Mouse (Mus musculus): Measurements from ENCODE around the gene Zfp212. TPM values are rescaled to one million over a fixed set of nuclear protein-coding genes. Genes with fewer than 3 reads are reported as not detected.

The Zfp212 gene
- polyA plus RNA-seq, 1 experiment from 2014 or later: 7.6 TPM

DNA sequence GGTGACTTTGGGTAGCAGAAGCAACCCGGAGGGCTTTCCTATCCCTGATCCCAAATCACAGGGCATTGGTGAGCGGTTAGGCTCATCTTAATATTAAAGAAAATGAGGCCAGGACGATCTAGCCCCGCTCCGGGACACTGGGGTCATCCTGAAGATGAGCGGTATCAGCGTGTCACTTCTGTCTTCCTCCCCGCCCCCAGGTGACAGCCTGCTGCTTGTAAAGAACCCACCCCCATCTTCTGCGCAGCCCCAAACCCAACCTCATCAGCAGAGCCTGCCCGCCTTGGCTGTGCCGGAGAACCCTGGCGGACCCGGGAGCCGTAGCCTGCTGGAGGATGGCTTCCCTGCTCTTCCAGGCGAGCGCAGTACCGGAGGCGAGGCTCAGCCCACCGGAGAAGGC is 15.9 kb upstream of the Zfp212 start:
- H3K27ac ChIP-seq: no peak overlapping the region
- peaks cover 79% of the 10 kb centered on the region for H3K36me3 ChIP-seq
- peaks cover 6% of the 10 kb centered on the region; the same call in 1 of the 2 replicates for H3K9me3 ChIP-seq (replicated peaks)
- no peaks in the 10 kb centered on the region for H3K4me1 ChIP-seq
- H3K4me2 ChIP-seq: no peak overlapping the region
- no peaks in the 10 kb centered on the region for H3K27me3 ChIP-seq (replicated peaks)
- ATAC-seq: no peak
- WGBS (ENCODE audit: insufficient replicate concordance): 86% methylated on average over 19 of the region's 19 CpGs
- H3K9ac ChIP-seq: no peak overlapping the region
- no peak overlapping the region for H3K4me3 ChIP-seq

DNA sequence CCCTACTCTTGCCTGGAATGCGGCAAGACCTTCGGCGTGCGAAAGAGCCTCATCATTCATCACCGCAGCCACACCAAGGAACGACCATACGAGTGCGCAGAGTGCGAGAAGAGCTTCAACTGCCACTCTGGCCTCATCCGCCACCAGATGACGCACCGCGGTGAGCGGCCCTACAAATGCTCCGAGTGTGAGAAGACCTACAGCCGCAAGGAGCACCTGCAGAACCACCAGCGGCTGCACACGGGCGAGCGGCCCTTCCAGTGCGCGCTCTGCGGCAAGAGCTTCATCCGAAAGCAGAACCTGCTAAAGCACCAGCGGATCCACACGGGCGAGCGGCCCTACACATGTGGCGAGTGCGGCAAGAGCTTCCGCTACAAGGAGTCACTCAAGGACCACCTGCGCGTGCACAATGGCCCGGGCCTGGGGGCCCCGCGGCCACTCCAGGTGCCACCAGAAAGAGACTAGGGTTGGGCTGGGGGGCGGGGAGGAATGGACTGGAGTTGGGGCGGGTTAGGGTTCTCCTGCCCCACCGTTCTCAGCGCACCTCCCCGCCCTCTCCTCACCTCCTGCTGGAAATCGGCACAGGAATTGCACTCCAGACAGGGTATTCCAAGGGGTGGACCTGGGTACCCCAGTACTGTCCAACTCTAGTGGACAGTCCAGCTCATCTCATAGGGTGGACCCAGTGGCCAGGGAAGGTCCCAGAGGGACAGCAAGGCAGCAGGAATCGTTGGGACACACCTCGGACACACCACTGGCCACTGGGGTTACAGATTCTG is 15.2 kb upstream of the Zfp212 start:
- WGBS (ENCODE audit: insufficient replicate concordance): 85% methylated on average over 44 of the region's 44 CpGs
- Histone ChIP-seq H3K9ac (no peak overlapping the region), H3K4me2 (no peak overlapping the region), H3K4me1 (no peaks in the 10 kb centered on the region), H3K27ac (no peak overlapping the region), H3K36me3 (peaks cover 72% of the 10 kb centered on the region), H3K27me3 (replicated peaks) (no peaks in the 10 kb centered on the region), H3K4me3 (no peak overlapping the region), H3K9me3 (replicated peaks) (peaks cover 6% of the 10 kb centered on the region; the same call in 1 of the 2 replicates)
- no peak for ATAC-seq

DNA sequence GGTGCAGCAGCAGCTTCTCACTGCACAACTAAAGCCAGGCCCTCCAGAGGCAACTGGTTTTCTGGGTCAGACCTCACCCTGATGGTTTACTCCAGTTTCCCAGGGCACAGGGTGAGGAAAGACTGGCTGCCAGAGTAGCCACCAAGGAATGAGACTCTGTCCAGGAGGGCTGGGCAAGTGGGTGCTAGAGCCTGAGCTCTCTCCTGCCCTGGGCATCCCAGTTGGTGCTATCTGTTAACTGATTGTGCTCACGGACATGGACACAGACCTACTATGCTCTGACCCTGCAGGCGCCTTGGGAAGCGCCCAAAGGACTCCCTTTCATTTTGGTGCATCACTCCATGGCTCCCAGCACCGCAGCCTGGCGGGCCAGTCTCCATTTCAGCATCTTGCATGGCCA is 13.9 kb upstream of the Zfp212 start:
- no peaks in the 10 kb centered on the region for H3K27me3 ChIP-seq (replicated peaks)
- no peak overlapping the region for H3K4me2 ChIP-seq
- no peak overlapping the region for H3K27ac ChIP-seq
- H3K4me1 ChIP-seq: no peaks in the 10 kb centered on the region
- H3K36me3 ChIP-seq: peaks cover 60% of the 10 kb centered on the region
- no peak overlapping the region for H3K9ac ChIP-seq
- ATAC-seq: no peak
- H3K4me3 ChIP-seq: no peak overlapping the region
- WGBS (ENCODE audit: insufficient replicate concordance): 84% methylated on average over 5 of the region's 5 CpGs
- peaks cover 6% of the 10 kb centered on the region; the same call in 1 of the 2 replicates for H3K9me3 ChIP-seq (replicated peaks)

- H3K4me2 ChIP-seq: no peak overlapping the region
- no peak overlapping the region for H3K27ac ChIP-seq
- 73% methylated on average over 1 of the region's 1 CpGs for WGBS (ENCODE audit: insufficient replicate concordance)
- no peaks in the 10 kb centered on the region for H3K27me3 ChIP-seq (replicated peaks)
- no peak overlapping the region for H3K9ac ChIP-seq
- H3K36me3 ChIP-seq: peaks cover 34% of the 10 kb centered on the region
- 0 out of 2 replicates have a peak, but pooled peaks cover 5% of the 10 kb centered on the region for H3K4me1 ChIP-seq
- no peak overlapping the region for H3K4me3 ChIP-seq
- ATAC-seq: no peak
- H3K9me3 ChIP-seq (replicated peaks): peaks cover 6% of the 10 kb centered on the region; the same call in 1 of the 2 replicates
Observed at GRCm38 (mm10) chr6:47909007-47909406, 11.3 kb upstream of the Zfp212 start.

GRCm38 (mm10) chr6:47911650-47912049 is 8.6 kb upstream of the Zfp212 start:
- Histone ChIP-seq H3K27ac (no peak overlapping the region), H3K9ac (no peak overlapping the region), H3K4me2 (no peak overlapping the region), H3K27me3 (replicated peaks) (no peaks in the 10 kb centered on the region), H3K4me3 (no peak overlapping the region), H3K36me3 (peaks cover 8% of the 10 kb centered on the region), H3K4me1 (peaks cover 18% of the 10 kb centered on the region), H3K9me3 (replicated peaks) (no peaks in the 10 kb centered on the region)
- 15% methylated on average over 1 of the region's 1 CpGs for WGBS (ENCODE audit: insufficient replicate concordance)
- no peak for ATAC-seq

DNA sequence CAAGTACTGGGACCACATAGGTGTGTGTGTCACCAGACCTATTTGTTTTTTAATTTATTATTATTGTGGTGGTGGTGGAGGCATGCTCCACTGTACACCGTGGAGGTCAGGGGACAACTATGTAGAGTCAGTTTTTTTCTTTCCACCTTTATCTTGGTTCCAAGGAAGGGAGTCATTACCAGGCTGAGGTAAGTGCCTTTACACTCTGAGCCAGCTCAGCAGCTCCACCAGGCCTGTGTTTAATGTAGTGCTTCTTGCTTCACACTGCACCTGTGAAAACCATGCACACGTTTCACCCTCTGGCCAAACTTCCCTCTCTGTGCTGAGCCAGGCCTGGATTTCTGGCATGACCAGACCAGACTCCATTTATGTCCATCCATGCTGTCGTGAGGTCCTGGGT is 7.3 kb upstream of the Zfp212 start:
- Histone ChIP-seq H3K27ac (no peak overlapping the region), H3K4me1 (peaks cover 31% of the 10 kb centered on the region), H3K9ac (no peak overlapping the region), H3K9me3 (replicated peaks) (no peaks in the 10 kb centered on the region), H3K36me3 (peaks cover under 1% of the 10 kb centered on the region; the same call in 1 of the 2 replicates), H3K27me3 (replicated peaks) (no peaks in the 10 kb centered on the region), H3K4me3 (no peak overlapping the region), H3K4me2 (no peak overlapping the region)
- no peak for ATAC-seq
- 46% methylated on average over 3 of the region's 3 CpGs for WGBS (ENCODE audit: insufficient replicate concordance)

- H3K4me3 ChIP-seq: no peak overlapping the region
- 0 out of 2 replicates have a peak overlapping the region, but pooled peaks have one; percentile 7 for H3K9ac ChIP-seq
- H3K36me3 ChIP-seq: no peaks in the 10 kb centered on the region
- H3K27ac ChIP-seq: 0 out of 2 replicates have a peak overlapping the region, but pooled peaks have one; percentile 15
- no peaks in the 10 kb centered on the region for H3K9me3 ChIP-seq (replicated peaks)
- H3K4me2 ChIP-seq: no peak overlapping the region
- WGBS (ENCODE audit: insufficient replicate concordance): 54% methylated on average over 5 of the region's 5 CpGs
- no peak for ATAC-seq
- H3K27me3 ChIP-seq (replicated peaks): no peaks in the 10 kb centered on the region
- H3K4me1 ChIP-seq: peaks cover 58% of the 10 kb centered on the region
Observed at GRCm38 (mm10) chr6:47917051-47917450, 3.2 kb upstream of the Zfp212 start.

DNA sequence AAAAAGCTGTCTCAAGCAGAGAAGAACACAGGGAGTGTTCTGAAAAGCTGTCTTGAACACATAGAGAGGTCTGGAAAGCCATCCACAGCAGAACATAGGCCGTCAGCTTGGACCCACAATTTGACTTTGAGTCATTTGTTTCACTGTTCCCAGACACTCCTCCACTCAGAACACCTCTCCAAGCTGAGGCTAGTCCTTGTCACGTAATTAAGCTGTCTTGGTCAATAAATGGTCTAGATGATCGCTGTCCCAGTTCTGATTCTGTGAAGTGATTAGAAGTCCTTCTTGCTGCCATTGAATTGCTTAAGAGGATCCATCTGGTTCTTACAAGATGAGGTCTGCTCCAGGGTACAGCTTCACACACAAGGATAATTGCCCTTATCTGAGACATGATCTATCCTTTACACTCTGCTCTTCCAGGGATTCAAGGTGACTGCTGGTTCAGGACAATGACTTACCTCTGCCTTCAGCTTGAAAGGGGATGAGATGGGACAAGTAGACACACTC is 1.5 kb upstream of the Zfp212 start:
- 79% methylated on average over 3 of the region's 3 CpGs for WGBS (ENCODE audit: insufficient replicate concordance)
- no peak overlapping the region; the same call in 1 of the 2 replicates for H3K27ac ChIP-seq
- no peak for ATAC-seq

DNA sequence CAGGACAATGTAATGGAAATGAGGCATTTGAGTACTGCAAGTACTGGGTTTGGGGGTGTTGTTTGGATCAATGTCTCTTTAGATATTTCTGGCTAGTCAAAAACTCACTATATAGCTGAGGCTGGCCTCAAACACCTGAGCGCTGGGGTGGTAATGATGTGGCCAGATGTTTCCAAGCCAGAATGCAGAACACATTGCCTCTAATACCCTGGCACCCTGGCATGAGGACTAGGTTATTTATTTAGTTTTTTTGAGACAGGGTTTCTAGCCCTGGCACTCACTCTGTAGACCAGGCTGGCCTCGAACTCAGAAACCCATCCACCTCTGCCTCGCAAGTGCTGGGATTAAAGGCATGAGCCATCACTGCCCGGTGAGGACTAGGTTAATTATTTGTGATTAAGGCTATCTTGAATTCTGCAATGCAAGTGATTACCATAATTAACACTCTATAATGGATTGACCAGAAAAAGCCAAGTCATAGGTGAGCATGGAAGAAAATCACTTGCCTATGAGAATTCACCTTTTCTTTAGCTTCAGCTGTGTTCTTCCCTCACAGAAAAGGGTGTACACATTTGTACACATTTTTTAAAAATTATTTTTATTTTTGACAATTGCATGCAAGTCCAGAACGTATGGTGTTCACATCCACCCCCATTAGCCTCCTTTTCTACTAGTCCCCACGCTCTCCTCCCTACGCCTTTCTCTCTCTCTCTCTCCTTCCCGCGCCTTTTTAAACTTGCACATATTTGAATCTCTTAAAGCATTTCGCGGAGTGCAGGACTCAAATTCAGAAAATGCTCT is 430 bp upstream of the Zfp212 start:
- Histone ChIP-seq H3K9me3 (replicated peaks) (no peaks in the 10 kb centered on the region), H3K4me3 (peak overlapping the region; percentile 90), H3K4me1 (peaks cover 61% of the 10 kb centered on the region), H3K27me3 (replicated peaks) (no peaks in the 10 kb centered on the region), H3K4me2 (peak overlapping the region; percentile 81), H3K27ac (peak overlapping the region; percentile 97), H3K36me3 (peaks cover 5% of the 10 kb centered on the region), H3K9ac (peak overlapping the region; percentile 90)
- WGBS (ENCODE audit: insufficient replicate concordance): 29% methylated on average over 11 of the region's 11 CpGs
- peak; percentile 13 for ATAC-seq

More for the DNA sequence above, 1.5 kb upstream of the Zfp212 start:
- H3K27me3 ChIP-seq (replicated peaks): no peaks in the 10 kb centered on the region
- peaks cover 5% of the 10 kb centered on the region for H3K36me3 ChIP-seq
- no peak overlapping the region for H3K4me2 ChIP-seq
- peaks cover 61% of the 10 kb centered on the region for H3K4me1 ChIP-seq
- no peak overlapping the region for H3K9ac ChIP-seq
- no peak overlapping the region for H3K4me3 ChIP-seq
- no peaks in the 10 kb centered on the region for H3K9me3 ChIP-seq (replicated peaks)

DNA sequence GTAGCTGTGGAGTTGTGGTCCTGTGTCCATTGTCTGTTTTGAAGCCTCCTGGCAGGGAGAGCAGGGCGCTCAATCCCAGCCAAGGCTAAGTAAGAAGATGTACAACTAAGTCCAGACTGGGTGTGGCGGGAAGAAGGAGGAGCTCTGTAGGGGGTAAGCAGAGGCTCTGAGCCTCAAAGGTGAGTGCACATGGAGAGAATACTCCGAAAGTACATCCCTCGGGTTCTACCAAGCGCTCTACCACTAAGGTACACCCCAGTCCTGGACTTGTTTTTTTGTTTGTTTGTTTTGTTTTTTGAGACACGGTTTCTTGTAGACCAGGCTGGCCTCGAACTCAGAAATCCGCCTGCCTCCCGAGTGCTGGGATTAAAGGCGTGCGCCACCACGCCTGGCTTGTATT is 22.2 kb downstream of the Zfp212 start:
- Histone ChIP-seq H3K9me3 (replicated peaks) (0 out of 2 replicates have a peak, but pooled peaks cover 2% of the 10 kb centered on the region), H3K4me3 (peak overlapping the region; percentile 70), H3K4me2 (peak overlapping the region; percentile 98), H3K36me3 (peaks cover 22% of the 10 kb centered on the region), H3K27me3 (replicated peaks) (no peaks in the 10 kb centered on the region), H3K4me1 (peaks cover 23% of the 10 kb centered on the region), H3K27ac (peak overlapping the region; percentile 72; the same call in 1 of the 2 replicates), H3K9ac (peak overlapping the region; percentile 87)
- 43% methylated on average over 12 of the region's 12 CpGs for WGBS (ENCODE audit: insufficient replicate concordance)
- peak; percentile 43; the same call in 1 of the 2 replicates for ATAC-seq

DNA sequence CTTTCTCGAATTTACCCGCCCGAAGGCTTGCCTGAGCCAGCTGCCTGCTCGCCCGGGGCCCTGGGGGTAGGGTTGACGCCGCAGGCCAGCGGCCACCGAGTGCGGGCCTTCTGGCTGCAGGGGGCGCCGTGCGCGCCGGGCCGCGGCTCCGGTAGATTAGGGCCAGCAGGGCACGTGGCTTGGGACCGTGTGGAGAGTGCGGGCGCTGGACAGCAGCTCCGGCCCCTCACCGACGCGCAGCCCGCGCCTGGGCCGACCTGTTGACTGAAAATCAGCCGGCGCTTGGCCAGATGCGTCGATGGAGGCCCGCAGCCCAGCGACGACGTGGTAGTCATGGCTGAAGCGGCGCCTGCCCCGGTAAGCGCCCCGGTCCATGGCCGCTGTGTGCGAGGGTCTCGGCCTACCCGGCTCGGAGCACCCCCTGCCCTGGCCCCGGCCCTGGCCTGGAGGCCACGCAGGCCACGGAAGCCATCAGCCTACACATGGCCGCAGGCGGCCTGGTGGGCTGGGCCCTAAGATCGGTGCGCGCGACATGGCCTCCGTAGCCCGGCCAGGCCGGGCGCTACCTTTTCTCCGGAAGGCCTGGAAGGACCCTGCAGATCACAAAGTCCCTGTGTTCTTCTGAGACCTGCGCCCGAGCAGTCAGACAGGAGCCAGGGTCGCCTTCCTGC is 22.9 kb downstream of the Zfp212 start:
- peaks cover 23% of the 10 kb centered on the region for H3K4me1 ChIP-seq
- ATAC-seq: peak; percentile 96
- no peaks in the 10 kb centered on the region for H3K27me3 ChIP-seq (replicated peaks)
- peaks cover 22% of the 10 kb centered on the region for H3K36me3 ChIP-seq
- peak overlapping the region; percentile 70 for H3K4me3 ChIP-seq
- peak overlapping the region; percentile 98 for H3K4me2 ChIP-seq
- peak overlapping the region; percentile 87 for H3K9ac ChIP-seq
- 0 out of 2 replicates have a peak, but pooled peaks cover 2% of the 10 kb centered on the region for H3K9me3 ChIP-seq (replicated peaks)
- H3K27ac ChIP-seq: peak overlapping the region; percentile 72
- WGBS (ENCODE audit: insufficient replicate concordance): 12% methylated on average over 64 of the region's 64 CpGs
